Mouse (Mus musculus) right cerebral cortex, adult 18-20 months (tissue): Measurements from ENCODE around the gene L3hypdh.
"Not testable (repeated sequence)": the region's sequence is repeated elsewhere in the genome, so short reads cannot be mapped to it uniquely, and the experiment has no call there.

Experiments
- DNase-seq: peaks from one replicate; pipeline ENCODE4 v3.0.0; 2022; ENCODE audit warnings: mixed read lengths

L3hypdh gene

GRCm38 (mm10) chr12:72052571-72052970, 32.7 kb downstream of the L3hypdh start:
- no peak for DNase-seq

- DNase-seq, result no peak
These were observed 34.4 kb downstream of the L3hypdh start for GRCm38 (mm10) chr12:72050821-72051220.

GRCm38 (mm10) chr12:72050156-72050555, 35.1 kb downstream of the L3hypdh start:
- DNase-seq, result not testable (repeated sequence)

GRCm38 (mm10) chr12:72047513-72047912, 37.7 kb downstream of the L3hypdh start:
- no peak for DNase-seq

- DNase-seq, result no peak
These were observed 44.0 kb downstream of the L3hypdh start for GRCm38 (mm10) chr12:72041238-72041637.

- DNase-seq, result no peak
These were observed 45.7 kb downstream of the L3hypdh start for GRCm38 (mm10) chr12:72039501-72039900.

GRCm38 (mm10) chr12:72038866-72039265, 46.4 kb downstream of the L3hypdh start:
- no peak for DNase-seq

- DNase-seq, result no peak
These were observed 48.2 kb downstream of the L3hypdh start for GRCm38 (mm10) chr12:72037049-72037448.

- DNase-seq, result no peak
These were observed 49.1 kb downstream of the L3hypdh start for GRCm38 (mm10) chr12:72036097-72036661.

GRCm38 (mm10) chr12:72031794-72032193, 53.4 kb downstream of the L3hypdh start:
- no peak for DNase-seq

GRCm38 (mm10) chr12:72031171-72031570, 54.1 kb downstream of the L3hypdh start:
- DNase-seq, result no peak

- no peak for DNase-seq
These were observed 59.9 kb downstream of the L3hypdh start for GRCm38 (mm10) chr12:72025275-72025795.

GRCm38 (mm10) chr12:72023572-72023971, 61.7 kb downstream of the L3hypdh start:
- no peak for DNase-seq
